Mouse (Mus musculus): ENCODE data around the gene Vmn2r9.
A peak's percentile ranks its signal among the peaks of the same experiment; 100 is the strongest.
"Not testable (repeated sequence)": the region's sequence is repeated elsewhere in the genome, so short reads cannot be mapped to it uniquely, and the experiment has no call there.

The Vmn2r9 gene

DNA sequence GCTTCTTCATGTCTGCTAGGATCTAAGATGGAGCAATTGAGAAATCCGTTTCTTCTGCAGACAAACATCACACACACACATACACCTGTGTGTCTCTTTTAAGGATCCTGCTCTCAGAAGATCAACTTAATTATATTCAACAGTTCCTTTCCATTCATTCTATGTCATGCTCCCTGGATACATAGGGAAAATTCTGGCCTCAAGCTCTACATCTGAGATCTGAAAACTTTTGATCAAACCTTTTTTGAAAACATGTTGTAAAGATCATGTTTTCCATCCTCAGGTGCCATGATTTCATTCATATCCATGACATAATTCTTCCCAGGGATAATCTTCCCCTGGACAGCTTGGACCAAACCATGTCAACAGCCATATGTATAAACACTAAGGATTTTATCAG is at the start of gene Vmn2r9:
Gene Vmn2r9, minus strand, starts transcription at position 101 of the 400 bp plus-strand sequence.
- DNase-seq (ENCODE audit: extremely low spot score), result not testable (repeated sequence)

DNA sequence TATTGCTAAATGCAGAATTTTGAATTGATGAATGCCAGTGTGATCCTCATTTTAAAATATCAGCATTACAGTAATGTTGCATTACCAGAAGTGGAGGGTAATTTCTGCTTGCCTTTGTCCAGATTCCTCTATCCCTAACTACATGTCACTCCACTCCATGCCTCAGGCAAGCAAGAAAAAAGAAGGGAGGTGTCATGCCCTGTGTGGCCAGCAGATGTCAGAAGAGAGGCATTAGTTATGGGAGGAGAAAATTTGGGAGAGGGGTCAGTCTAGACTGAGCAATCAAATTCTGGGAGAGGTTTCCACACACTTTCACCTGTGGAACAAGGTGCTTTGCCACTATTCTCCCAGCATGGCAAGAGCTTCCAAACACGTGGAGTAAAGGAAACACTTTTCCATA is 14.3 kb upstream of the Vmn2r9 start:
- DNase-seq (ENCODE audit: extremely low spot score), result peak; percentile 31

DNA sequence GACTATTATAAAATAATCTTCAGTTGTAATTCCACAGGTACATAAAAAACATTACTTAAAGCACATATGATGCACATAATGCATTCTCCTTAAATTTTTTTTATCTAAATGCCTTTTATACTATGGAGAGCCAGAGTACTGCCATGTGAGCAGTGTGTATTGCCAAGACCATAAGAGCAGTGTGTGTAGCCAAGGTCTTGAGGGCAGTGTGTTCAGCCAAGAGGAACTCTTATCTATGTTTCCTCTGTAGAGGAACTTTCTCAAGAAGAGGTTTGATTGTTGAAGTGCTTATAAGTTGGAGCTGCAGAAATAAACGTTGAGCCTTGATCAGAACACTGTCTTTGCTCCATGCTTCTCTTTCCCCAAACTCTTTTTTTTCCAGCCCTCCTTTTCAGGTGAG is 2.9 kb downstream of the Vmn2r9 start:
- DNase-seq (ENCODE audit: extremely low spot score), result no peak

DNA sequence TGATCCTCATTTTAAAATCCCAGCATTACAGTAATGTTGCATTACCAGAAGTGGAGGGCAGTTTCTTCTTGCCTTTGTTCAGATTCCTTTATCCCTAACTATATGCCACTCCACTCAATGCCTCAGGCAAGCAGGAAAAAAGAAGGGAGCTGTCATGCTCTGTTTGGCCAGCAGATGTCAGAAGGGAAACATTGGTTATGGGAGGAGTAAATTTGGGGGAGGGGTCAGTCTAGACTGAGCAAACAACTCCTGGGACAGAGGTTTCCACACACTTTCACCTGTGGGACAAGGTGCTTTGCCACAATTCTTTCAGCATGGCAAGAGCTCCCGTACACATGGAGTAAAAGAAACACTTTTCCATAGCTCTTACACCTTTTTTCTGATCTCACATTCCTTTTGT is 16.2 kb downstream of the Vmn2r9 start:
- DNase-seq (ENCODE audit: extremely low spot score), result peak; percentile 38

DNA sequence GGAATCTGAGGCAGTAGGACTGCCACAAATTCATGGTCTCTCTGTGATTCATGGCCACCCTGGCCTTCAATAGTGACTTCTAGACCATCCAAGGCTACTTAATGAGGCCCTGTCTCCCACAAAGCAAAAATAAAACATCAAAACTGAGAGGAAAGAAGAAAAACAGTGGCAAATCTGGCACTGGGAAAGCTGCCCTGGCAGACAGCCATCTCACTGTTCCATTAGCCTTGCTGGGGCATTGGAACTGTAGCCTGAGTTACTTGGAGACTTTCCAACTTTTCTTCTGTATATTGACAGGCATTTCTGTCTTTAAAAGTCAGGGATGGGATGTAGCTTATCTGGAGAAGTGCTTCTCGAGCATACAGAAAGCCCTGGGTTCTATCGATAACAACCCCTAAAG is 29.1 kb downstream of the Vmn2r9 start:
- no peak for DNase-seq (ENCODE audit: extremely low spot score)

DNA sequence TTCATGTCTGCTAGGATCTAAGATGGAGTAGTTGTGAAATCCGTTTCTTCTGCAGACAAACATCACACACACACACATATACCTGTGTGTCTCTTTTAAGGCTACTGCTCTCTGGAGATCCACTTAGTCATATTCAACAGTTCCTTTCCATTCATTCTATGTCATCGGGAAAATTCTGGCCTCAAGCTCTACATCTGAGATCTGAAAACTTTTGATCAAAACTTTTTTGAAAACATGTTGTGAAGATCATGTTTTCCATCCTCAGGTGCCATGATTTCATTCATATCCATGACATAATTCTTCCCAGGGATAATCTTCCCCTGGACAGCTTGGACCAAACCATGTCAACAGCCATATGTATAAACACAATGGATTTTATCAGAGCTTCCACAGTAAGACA is 43.7 kb downstream of the Vmn2r9 start, which contains the start of gene Vmn2r8:
Gene Vmn2r8, minus strand, starts transcription at position 101 of the 400 bp plus-strand sequence.
- DNase-seq (ENCODE audit: extremely low spot score), result not testable (repeated sequence)

DNA sequence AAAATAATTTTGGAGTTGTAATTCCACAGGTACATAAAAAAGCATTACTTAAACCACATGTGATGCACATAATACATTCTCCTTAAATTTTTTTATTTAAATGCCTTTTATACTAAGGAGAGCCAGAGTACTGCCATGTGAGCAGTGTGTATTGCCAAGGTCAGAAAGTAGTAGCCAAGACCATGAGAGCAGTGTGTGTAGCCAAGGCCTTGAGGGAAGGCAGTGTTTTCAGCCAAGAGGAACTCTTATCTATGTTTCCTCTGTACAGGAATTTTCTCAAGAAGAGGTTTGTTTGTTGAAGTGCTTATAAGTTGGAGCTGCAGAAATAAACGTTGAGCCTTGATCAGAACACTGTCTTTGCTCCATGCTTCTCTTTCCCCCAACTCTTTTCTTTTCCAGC is 48.8 kb downstream of the Vmn2r9 start:
- no peak for DNase-seq (ENCODE audit: extremely low spot score)

DNA sequence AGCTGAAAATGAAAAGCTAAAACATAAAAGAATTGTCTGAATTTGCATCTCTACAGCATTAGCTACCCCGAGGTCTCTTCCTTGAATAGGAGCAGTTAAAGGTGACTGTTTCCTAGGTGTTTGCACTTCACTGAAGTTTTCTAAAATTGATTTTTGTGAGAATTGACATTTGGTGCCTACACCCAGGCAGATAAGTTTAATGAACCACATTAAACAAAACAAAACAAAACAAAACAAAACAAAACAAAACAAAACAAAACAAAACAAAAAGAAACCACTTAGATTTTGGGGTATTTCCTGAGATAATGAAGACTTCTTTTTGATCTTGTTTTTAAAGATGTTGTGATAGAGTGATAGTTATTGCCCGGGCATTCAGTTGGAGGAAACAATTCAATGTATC is 57.1 kb downstream of the Vmn2r9 start, which contains the start of gene Tmed11:
Gene Tmed11, minus strand, starts transcription at position 101 of the 400 bp plus-strand sequence.
- DNase-seq (ENCODE audit: extremely low spot score), result not testable (repeated sequence)

DNA sequence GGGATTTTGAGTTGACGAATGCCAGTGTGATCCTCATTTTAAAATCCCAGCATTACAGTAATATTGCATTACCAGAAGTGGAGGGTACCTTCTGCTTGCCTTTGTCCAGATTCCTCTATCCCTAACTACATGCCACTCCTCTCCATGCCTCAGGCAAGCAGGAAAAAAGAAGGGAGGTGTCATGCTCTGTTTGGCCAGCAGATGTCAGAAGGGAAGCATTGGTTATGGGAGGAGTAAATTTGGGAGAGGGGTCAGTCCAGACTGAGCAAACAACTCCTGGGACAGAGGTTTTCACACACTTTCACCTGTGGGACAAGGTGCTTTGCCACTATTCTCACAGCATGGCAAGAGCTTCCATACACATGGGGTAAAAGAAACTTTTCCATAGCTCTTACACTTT is 62.0 kb downstream of the Vmn2r9 start:
- DNase-seq (ENCODE audit: extremely low spot score), result peak; percentile 49

All from embryo, embryonic 9.5 days (tissue).